Mouse (Mus musculus): ENCODE data around the gene Gm40460. TPM values are rescaled to one million over a fixed set of nuclear protein-coding genes. Genes with fewer than 3 reads are reported as not detected.
"Not testable (repeated sequence)": the region's sequence is repeated elsewhere in the genome, so short reads cannot be mapped to it uniquely, and the experiment has no call there.

Gm40460 gene
- polyA plus RNA-seq (2014; fragmentation: Nextera tagmentation; extraction: Ambion mirVana), result not detected in 2 replicates

DNA sequence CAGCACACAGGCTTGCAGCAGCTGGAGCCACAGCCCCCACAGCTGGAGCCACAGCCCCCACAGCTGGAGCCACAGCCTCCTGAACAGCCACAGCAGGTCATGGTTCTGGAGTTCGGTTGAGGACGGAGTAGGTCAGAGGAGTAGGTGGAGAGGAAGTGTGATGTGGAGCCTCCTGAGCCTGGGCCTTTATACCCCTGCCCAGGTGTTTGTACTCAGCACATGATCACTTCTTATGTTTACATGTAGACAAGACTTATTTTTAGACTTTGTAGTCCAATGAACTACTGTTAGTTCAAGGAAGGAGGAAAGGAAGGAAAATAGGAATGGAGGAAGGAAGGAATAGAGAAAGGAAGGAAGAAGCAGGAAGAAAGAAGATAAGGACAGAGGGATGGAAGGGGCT lies at the start of gene Gm40460:
Gene Gm40460, minus strand, starts transcription at position 101 of the 400 bp plus-strand sequence.
- Histone ChIP-seq H3K4me1 (replicated peaks; ENCODE audit: control insufficient read depth, insufficient read depth, low read length) (no peaks in the 10 kb centered on the region), H3K4me2 (replicated peaks; ENCODE audit: low read depth, low read length) (no peak within 1 kb of the TSS), H3K9ac (ENCODE audit: low read depth, low read length) (no peak within 1 kb of the TSS), H3K36me3 (ENCODE audit: control insufficient read depth, insufficient read depth, low read length) (no peaks in the 10 kb centered on the region), H3K4me3 (ENCODE audit: low read depth, low read length) (no peak within 1 kb of the TSS), H3K27ac (ENCODE audit: low read depth, low read length) (no peak within 1 kb of the TSS), H3K9me3 (ENCODE audit: control insufficient read depth, low read length) (no peaks in the 10 kb centered on the region), H3K27me3 (ENCODE audit: control insufficient read depth, insufficient read depth, low read length) (no peaks in the 10 kb centered on the region)
- no peak for DNase-seq (ENCODE audit: low spot score)
- WGBS, result 30% methylated on average over 2 of the region's 2 CpGs
- ATAC-seq (ENCODE audit: low FRiP score), result no peak

DNA sequence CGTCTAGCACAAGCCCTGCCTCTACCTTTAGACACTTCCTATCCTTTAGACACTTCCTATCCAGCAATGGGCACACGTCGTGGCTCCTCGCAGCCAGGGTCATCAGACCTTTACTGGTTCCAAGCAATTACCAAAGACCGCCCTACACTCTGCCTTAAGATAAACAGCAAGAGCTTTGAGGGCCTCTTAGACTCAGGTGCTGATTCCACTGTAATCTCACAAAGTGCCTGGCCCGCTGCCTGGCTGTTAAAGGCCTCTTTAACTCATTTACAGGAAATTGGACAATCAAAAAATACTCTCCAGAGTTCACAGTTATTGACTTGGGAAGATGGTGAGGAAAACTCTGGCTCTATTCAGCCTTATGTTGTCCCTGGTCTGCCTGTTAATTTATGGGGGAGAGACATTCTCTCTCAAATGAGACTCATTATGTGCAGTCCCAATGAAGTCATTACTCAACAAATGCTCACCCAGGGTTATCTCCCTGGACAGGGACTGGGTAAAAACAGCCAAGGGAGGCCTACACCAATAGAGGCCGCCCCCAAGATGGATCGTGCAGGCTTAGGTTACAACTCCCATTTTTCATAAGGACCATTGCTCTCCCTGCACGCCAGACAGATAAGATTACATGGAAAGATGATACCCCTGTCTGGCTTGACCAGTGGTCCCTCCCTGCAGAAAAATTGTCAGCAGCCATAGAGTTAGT lies 45.2 kb upstream of the Gm40460 start:
- H3K36me3 ChIP-seq (ENCODE audit: control insufficient read depth, insufficient read depth, low read length); DNase-seq (ENCODE audit: low spot score); H3K9ac ChIP-seq (ENCODE audit: low read depth, low read length); ATAC-seq (ENCODE audit: low FRiP score); H3K27ac ChIP-seq (ENCODE audit: low read depth, low read length); H3K4me2 ChIP-seq (replicated peaks; ENCODE audit: low read depth, low read length); H3K9me3 ChIP-seq (ENCODE audit: control insufficient read depth, low read length); H3K4me1 ChIP-seq (replicated peaks; ENCODE audit: control insufficient read depth, insufficient read depth, low read length); H3K27me3 ChIP-seq (ENCODE audit: control insufficient read depth, insufficient read depth, low read length); H3K4me3 ChIP-seq (ENCODE audit: low read depth, low read length): not testable (repeated sequence)
- 77% methylated on average over 9 of the region's 9 CpGs for WGBS

DNA sequence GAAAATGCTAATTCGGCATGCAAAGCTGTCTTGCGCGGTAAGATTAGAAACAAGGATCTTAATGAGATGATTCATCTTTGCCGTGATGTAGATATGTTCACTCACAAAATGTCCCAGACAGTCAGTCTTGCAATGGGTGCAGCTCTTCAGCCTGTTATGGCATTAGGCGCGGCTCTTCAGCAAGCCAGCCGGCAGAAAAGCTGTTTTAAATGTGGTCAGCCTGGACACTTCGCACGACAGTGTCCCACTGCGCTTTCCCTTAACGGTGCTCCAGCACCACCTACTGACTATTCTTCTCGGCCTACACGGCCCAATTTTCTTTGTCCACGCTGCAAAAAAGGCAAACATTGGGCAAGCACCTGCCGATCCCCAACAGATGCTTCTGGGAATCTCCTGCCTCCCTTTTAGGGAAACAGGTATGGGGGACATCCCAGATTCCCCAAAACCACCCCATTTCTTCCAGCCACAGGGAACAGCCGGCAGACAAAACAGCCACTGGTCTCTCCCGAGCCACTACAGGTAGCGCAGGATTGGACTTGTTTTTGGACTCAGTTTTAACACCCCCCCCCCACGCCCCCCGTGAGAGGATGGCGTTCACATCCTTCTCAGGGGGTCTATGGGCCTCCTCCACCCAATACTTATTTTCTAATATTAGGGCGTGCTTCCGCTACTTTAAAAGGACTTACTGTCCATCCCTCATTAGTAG lies 44.4 kb upstream of the Gm40460 start:
- Histone ChIP-seq H3K27me3 (ENCODE audit: control insufficient read depth, insufficient read depth, low read length) (peaks cover 9% of the 10 kb centered on the region), H3K4me2 (replicated peaks; ENCODE audit: low read depth, low read length) (peak overlapping the region; percentile 74), H3K27ac (ENCODE audit: low read depth, low read length) (no peak overlapping the region), H3K4me1 (replicated peaks; ENCODE audit: control insufficient read depth, insufficient read depth, low read length) (no peaks in the 10 kb centered on the region), H3K9ac (ENCODE audit: low read depth, low read length) (peak overlapping the region; percentile 21), H3K9me3 (ENCODE audit: control insufficient read depth, low read length) (no peaks in the 10 kb centered on the region), H3K4me3 (ENCODE audit: low read depth, low read length) (peak overlapping the region; percentile 45; the same call in 1 of the 2 replicates), H3K36me3 (ENCODE audit: control insufficient read depth, insufficient read depth, low read length) (no peaks in the 10 kb centered on the region)
- ATAC-seq (ENCODE audit: low FRiP score) (peak; percentile 76), DNase-seq (ENCODE audit: low spot score) (no peak)
- 25% methylated on average over 23 of the region's 23 CpGs for WGBS

DNA sequence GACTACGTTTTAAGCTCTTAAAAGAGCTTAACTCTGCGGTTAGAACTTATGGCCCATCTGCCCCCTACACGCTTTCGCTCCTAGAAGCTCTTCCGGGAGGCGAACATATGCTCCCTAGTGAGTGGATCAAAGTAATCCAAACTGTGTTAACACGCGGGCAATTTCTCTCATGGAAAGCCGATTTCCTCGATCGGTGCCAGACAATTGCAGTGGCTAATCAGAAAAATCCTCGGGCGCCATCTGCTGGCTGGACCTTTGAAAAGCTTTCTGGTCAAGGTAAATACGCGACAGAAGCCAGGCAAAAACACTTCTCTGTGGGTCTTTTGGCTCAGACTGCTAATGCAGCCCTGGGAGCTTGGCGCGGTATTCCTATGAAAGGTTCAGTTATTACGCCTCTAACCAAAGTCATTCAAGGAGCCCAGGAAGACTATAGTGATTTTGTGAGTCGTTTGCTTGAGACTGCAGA lies 43.8 kb upstream of the Gm40460 start:
- Histone ChIP-seq H3K4me2 (replicated peaks; ENCODE audit: low read depth, low read length) (peak overlapping the region; percentile 74), H3K9me3 (ENCODE audit: control insufficient read depth, low read length) (no peaks in the 10 kb centered on the region), H3K27me3 (ENCODE audit: control insufficient read depth, insufficient read depth, low read length) (peaks cover 9% of the 10 kb centered on the region), H3K27ac (ENCODE audit: low read depth, low read length) (peak overlapping the region; percentile 54; the same call in 1 of the 2 replicates), H3K9ac (ENCODE audit: low read depth, low read length) (peak overlapping the region; percentile 59), H3K4me1 (replicated peaks; ENCODE audit: control insufficient read depth, insufficient read depth, low read length) (no peaks in the 10 kb centered on the region), H3K36me3 (ENCODE audit: control insufficient read depth, insufficient read depth, low read length) (no peaks in the 10 kb centered on the region), H3K4me3 (ENCODE audit: low read depth, low read length) (peak overlapping the region; percentile 45)
- peak; percentile 99 for DNase-seq (ENCODE audit: low spot score)
- 0% methylated on average over 19 of the region's 19 CpGs for WGBS
- ATAC-seq (ENCODE audit: low FRiP score), result peak; percentile 82

DNA sequence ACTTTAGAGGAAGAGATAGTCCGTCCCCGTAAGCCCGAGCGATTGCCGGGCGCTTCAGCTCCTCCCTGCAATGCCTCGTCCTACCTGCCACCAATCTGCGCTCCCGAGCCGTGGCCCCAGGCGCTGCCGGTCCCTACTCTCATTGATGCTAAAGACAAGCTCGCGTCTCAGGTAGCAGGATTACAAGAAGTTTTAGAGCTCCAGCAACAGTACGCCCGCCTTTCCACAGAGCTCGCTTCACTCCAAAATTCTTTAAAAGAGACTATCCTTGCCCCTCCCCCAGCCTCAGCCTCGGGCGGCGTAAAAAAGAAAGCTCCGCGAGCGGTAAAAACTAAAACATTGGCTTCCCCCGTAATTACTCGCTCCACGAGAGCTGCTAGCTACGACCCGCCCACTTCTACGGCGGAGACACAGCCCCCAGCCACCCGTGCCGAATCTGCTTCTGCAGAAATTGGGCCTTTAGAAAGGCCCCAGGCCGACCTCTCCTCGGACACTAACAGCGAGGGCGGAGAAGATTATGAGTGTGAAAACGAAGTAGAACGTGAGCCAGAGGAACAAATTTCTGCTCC lies 43.2 kb upstream of the Gm40460 start:
- under 1% methylated on average over 38 of the region's 38 CpGs for WGBS

DNA sequence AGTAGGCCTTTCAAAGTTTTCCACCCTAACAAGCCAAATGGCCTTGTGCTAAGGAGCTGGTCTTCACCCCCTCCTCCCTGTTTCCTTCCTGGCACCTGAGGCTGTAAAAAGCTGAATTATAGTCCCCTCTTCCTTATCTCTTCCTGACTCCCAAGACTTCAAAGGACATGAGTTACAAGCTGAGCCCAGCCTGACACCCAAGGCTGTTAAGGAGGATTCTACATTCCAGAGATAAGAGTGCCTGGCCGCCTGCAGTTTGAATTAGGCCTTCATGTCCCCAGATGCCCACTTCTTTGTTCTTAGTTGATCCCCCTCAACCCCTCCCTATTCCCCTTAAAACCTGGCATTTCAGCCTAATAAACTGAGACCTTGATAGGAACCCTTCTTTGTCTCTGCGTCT lies 42.0 kb upstream of the Gm40460 start:
- not testable (repeated sequence) for H3K9ac ChIP-seq (ENCODE audit: low read depth, low read length)

More for the DNA sequence above, 43.2 kb upstream of the Gm40460 start:
- peak overlapping the region; percentile 45 for H3K4me3 ChIP-seq (ENCODE audit: low read depth, low read length)
- no peaks in the 10 kb centered on the region for H3K36me3 ChIP-seq (ENCODE audit: control insufficient read depth, insufficient read depth, low read length)
- H3K9ac ChIP-seq (ENCODE audit: low read depth, low read length), result peak overlapping the region; percentile 59
- DNase-seq (ENCODE audit: low spot score) (peak; percentile 77), ATAC-seq (ENCODE audit: low FRiP score) (peak; percentile 77)
- H3K27ac ChIP-seq (ENCODE audit: low read depth, low read length), result peak overlapping the region; percentile 54; the same call in 1 of the 2 replicates
- H3K9me3 ChIP-seq (ENCODE audit: control insufficient read depth, low read length), result no peaks in the 10 kb centered on the region
- peaks cover 9% of the 10 kb centered on the region for H3K27me3 ChIP-seq (ENCODE audit: control insufficient read depth, insufficient read depth, low read length)
- H3K4me1 ChIP-seq (replicated peaks; ENCODE audit: control insufficient read depth, insufficient read depth, low read length), result no peaks in the 10 kb centered on the region
- peak overlapping the region; percentile 74 for H3K4me2 ChIP-seq (replicated peaks; ENCODE audit: low read depth, low read length)

DNA sequence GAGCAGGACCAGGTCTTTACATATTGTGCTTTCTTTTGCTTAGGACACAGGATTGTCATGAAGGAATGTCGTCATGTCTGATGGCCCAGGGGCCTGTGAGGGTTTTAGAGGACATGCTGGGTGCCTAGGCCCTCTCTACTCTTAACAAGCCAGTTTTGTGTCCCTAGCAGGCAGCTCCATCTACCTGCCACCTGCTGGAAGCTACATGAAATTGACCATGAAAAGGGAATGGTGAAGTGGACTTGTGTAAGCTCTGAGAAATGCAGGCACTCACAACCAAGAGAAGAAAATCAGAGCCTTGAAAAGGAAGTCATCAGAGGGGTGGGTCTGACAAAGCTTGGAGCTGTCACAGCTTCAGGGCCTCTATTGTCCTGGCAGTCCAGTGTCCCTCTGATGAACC lies 38.4 kb upstream of the Gm40460 start:
- 72% methylated on average over 1 of the region's 1 CpGs for WGBS
- not testable (repeated sequence) for DNase-seq (ENCODE audit: low spot score); H3K9me3 ChIP-seq (ENCODE audit: control insufficient read depth, low read length); H3K9ac ChIP-seq (ENCODE audit: low read depth, low read length); H3K4me3 ChIP-seq (ENCODE audit: low read depth, low read length); H3K27me3 ChIP-seq (ENCODE audit: control insufficient read depth, insufficient read depth, low read length); ATAC-seq (ENCODE audit: low FRiP score); H3K27ac ChIP-seq (ENCODE audit: low read depth, low read length); H3K4me2 ChIP-seq (replicated peaks; ENCODE audit: low read depth, low read length); H3K4me1 ChIP-seq (replicated peaks; ENCODE audit: control insufficient read depth, insufficient read depth, low read length); H3K36me3 ChIP-seq (ENCODE audit: control insufficient read depth, insufficient read depth, low read length)

More for the DNA sequence above, 42.0 kb upstream of the Gm40460 start:
- not testable (repeated sequence) for H3K27ac ChIP-seq (ENCODE audit: low read depth, low read length); DNase-seq (ENCODE audit: low spot score); ATAC-seq (ENCODE audit: low FRiP score); H3K4me3 ChIP-seq (ENCODE audit: low read depth, low read length); H3K4me2 ChIP-seq (replicated peaks; ENCODE audit: low read depth, low read length); H3K36me3 ChIP-seq (ENCODE audit: control insufficient read depth, insufficient read depth, low read length); H3K9me3 ChIP-seq (ENCODE audit: control insufficient read depth, low read length); H3K4me1 ChIP-seq (replicated peaks; ENCODE audit: control insufficient read depth, insufficient read depth, low read length); H3K27me3 ChIP-seq (ENCODE audit: control insufficient read depth, insufficient read depth, low read length)
- WGBS, result 36% methylated on average over 2 of the region's 2 CpGs

DNA sequence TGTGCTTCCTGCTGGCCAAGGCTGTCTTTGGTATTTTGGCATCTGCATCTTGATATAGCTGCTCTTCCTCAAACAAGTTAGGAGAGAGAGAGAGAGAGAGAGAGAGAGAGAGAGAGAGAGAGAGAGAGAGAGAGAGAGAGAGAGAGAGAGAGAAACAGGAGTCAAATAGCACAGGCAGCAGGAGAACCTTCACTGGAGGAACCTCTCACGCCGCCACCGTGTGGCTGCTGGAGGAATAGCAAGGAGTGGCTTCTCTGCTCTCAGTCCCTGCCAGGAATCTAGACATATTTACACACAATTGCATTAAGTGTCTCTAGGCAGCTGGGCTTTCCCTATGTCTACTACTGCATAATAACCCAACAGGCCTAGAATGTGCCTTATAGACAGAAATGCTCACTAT lies 37.3 kb upstream of the Gm40460 start:
- not testable (repeated sequence) for ATAC-seq (ENCODE audit: low FRiP score); H3K27me3 ChIP-seq (ENCODE audit: control insufficient read depth, insufficient read depth, low read length); H3K9me3 ChIP-seq (ENCODE audit: control insufficient read depth, low read length); H3K4me2 ChIP-seq (replicated peaks; ENCODE audit: low read depth, low read length); H3K4me3 ChIP-seq (ENCODE audit: low read depth, low read length); H3K27ac ChIP-seq (ENCODE audit: low read depth, low read length); H3K36me3 ChIP-seq (ENCODE audit: control insufficient read depth, insufficient read depth, low read length); H3K9ac ChIP-seq (ENCODE audit: low read depth, low read length); H3K4me1 ChIP-seq (replicated peaks; ENCODE audit: control insufficient read depth, insufficient read depth, low read length)
- peak; percentile 79 for DNase-seq (ENCODE audit: low spot score)
- 0% methylated on average over 3 of the region's 3 CpGs for WGBS

All from hindbrain, embryonic 11.5 days (tissue).